Mouse (Mus musculus) heart, adult 8-10 months (tissue): Measurements from ENCODE around the gene Pcid2. TPM values are rescaled to one million over a fixed set of nuclear protein-coding genes. Genes with fewer than 3 reads are reported as not detected.

Source experiments
- DNase-seq: peaks from one replicate; pipeline ENCODE4 v3.0.0; 2022; ENCODE audit warnings: low spot score
- total RNA-seq, 4 experiments: library from RNA; stranded (reverse); gene quantifications; 2 replicates each; pipeline ENCODE4 v1.2.4; 2022

Pcid2 gene
- 1 to 10 TPM; 8.4 to 9.7 (median 9.4) TPM for total RNA-seq

- peak; percentile 94 for DNase-seq
Observed at GRCm38 (mm10) chr8:13105087-13105881, at the start of gene Pcid2, which contains the start of gene Cul4a. Gene Pcid2, minus strand, starts transcription at chr8:13105459. Gene Cul4a, plus strand, starts transcription at chr8:13105621.

GRCm38 (mm10) chr8:13154099-13154498, 48.8 kb upstream of the Pcid2 start:
- DNase-seq = no peak

GRCm38 (mm10) chr8:13150929-13151328, 45.7 kb upstream of the Pcid2 start:
- no peak for DNase-seq

GRCm38 (mm10) chr8:13149866-13150265, 44.6 kb upstream of the Pcid2 start:
- DNase-seq = no peak

- DNase-seq = no peak
Observed at GRCm38 (mm10) chr8:13149287-13149686, 44.0 kb upstream of the Pcid2 start.

- no peak for DNase-seq
Observed at GRCm38 (mm10) chr8:13148476-13148875, 43.2 kb upstream of the Pcid2 start.

- no peak for DNase-seq
Observed at GRCm38 (mm10) chr8:13141681-13142080, 36.4 kb upstream of the Pcid2 start.

GRCm38 (mm10) chr8:13139641-13140182, 34.5 kb upstream of the Pcid2 start:
- DNase-seq = no peak

- peak; percentile 45 for DNase-seq
Observed at GRCm38 (mm10) chr8:13132220-13132619, 27.0 kb upstream of the Pcid2 start.

- DNase-seq = no peak
Observed at GRCm38 (mm10) chr8:13124897-13125296, 19.6 kb upstream of the Pcid2 start.

- DNase-seq = no peak
Observed at GRCm38 (mm10) chr8:13122887-13123421, 17.7 kb upstream of the Pcid2 start.

- no peak for DNase-seq
Observed at GRCm38 (mm10) chr8:13120882-13121665, 15.8 kb upstream of the Pcid2 start.

GRCm38 (mm10) chr8:13118516-13118915, 13.3 kb upstream of the Pcid2 start:
- no peak for DNase-seq

- no peak for DNase-seq
Observed at GRCm38 (mm10) chr8:13117096-13117495, 11.8 kb upstream of the Pcid2 start.

GRCm38 (mm10) chr8:13113232-13113631, 8.0 kb upstream of the Pcid2 start:
- DNase-seq = no peak

- no peak for DNase-seq
Observed at GRCm38 (mm10) chr8:13111917-13112316, 6.7 kb upstream of the Pcid2 start.

- DNase-seq = no peak
Observed at GRCm38 (mm10) chr8:13109416-13109960, 4.2 kb upstream of the Pcid2 start.

- no peak for DNase-seq
Observed at GRCm38 (mm10) chr8:13108967-13109366, 3.7 kb upstream of the Pcid2 start.

GRCm38 (mm10) chr8:13107990-13108638, 2.9 kb upstream of the Pcid2 start:
- no peak for DNase-seq

- DNase-seq = no peak
Observed at GRCm38 (mm10) chr8:13105908-13106551, 771 bp upstream of the Pcid2 start.

- DNase-seq = peak; percentile 90
Observed at GRCm38 (mm10) chr8:13104691-13105086, 570 bp downstream of the Pcid2 start.
